Mouse (Mus musculus) erythroblast, embryonic 14.5 days (primary cell): ENCODE data around the gene Eef1b2. TPM values are rescaled to one million over a fixed set of nuclear protein-coding genes. Genes with fewer than 3 reads are reported as not detected.

Experiments
- H3K27me3 ChIP-seq: 2 replicates; pipeline ENCODE4 v1.6.1; 2012; ENCODE audit warnings: inconsistent platforms; ENCODE audit not compliant: control insufficient read depth
- H3K36me3 ChIP-seq: 2 replicates; pipeline ENCODE4 v1.6.1; 2012; ENCODE audit warnings: mild to moderate bottlenecking, inconsistent platforms; ENCODE audit not compliant: control insufficient read depth
- H3K4me1 ChIP-seq: 2 replicates; pipeline ENCODE4 v1.6.1; 2012; ENCODE audit warnings: inconsistent platforms; ENCODE audit not compliant: control insufficient read depth
- H3K4me3 ChIP-seq: replicated peaks from 2 replicates; pipeline ENCODE3; 2012; ENCODE audit warnings: moderate library complexity, mild to moderate bottlenecking, inconsistent platforms
- H3K9me3 ChIP-seq: 2 replicates; pipeline ENCODE4 v1.6.1; 2012; ENCODE audit warnings: low read length, inconsistent platforms, mixed read lengths; ENCODE audit not compliant: control insufficient read depth
- GATA1 ChIP-seq: IDR thresholded peaks from 2 replicates; pipeline ENCODE4 v1.6.1; 2012; ENCODE audit warnings: low read length, inconsistent platforms, mixed read lengths
- TAL1 ChIP-seq: IDR thresholded peaks from 3 replicates; pipeline ENCODE4 v1.6.1; 2012; ENCODE audit warnings: low read length, inconsistent platforms, mixed read lengths
- polyA plus RNA-seq: library from polyadenylated mRNA; stranded (reverse); fragments of >175 nt; gene quantifications from 2 replicates; pipeline ENCODE4 v1.2.3, GENCODE M21; 2012

Gene Eef1b2
- polyA plus RNA-seq, 1 experiment, result 18.7 TPM

- H3K4me1 ChIP-seq, result no peaks in the 10 kb centered on the region
- no peak overlapping the region for H3K4me3 ChIP-seq
- TF ChIP-seq GATA1 (no peak), TAL1 (no peak)
- H3K36me3 ChIP-seq, result no peaks in the 10 kb centered on the region
- H3K27me3 ChIP-seq, result no peaks in the 10 kb centered on the region
- H3K9me3 ChIP-seq, result no peaks in the 10 kb centered on the region
Observed at GRCm38 (mm10) chr1:63227241-63227640, 50.6 kb downstream of the Eef1b2 start.

Other genes with a start within 250 kb of the Eef1b2 start
- gene Ino80d, start 62.2 kb upstream of the Eef1b2 start, polyA plus RNA-seq, result 0.24 and 0.26 TPM in 2 replicates
- 1.4 and 2.1 TPM in 2 replicates for gene Ndufs1, start within 50 bp of the Eef1b2 start, polyA plus RNA-seq
- gene Gpr1, start 37.7 kb downstream of the Eef1b2 start, polyA plus RNA-seq, result not detected in 2 replicates
- under 0.01 TPM in 2 replicates for gene Zdbf2, start 96.4 kb downstream of the Eef1b2 start, polyA plus RNA-seq